In the genomic region with DNA sequence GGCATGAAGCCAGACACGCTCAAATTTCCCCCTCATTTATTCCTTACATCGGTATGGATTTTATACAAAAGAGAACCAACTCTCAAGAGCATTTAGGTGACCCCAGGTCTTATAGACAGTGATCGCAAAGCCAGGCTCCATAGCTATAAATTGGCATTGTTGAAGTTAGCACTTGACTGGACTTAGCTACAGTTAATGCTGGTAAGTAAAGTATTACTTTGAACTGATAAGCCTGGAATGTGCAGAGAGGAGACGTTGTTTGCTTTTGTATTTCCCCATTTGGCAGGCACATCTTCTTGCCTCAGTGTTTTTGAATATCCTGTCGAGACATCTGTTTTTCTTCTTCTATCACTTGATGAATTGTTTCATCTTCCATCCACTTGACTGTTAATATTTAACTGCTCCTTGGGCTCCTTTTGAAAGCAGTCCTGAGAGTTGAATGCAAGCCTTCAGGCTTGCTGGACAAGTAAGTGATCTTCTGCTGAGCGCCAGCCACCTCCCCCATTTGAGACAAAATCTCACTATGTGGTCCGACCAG, we compare ENCODE assay signal across 16 mouse cellular contexts. TPM values are rescaled to one million over a fixed set of nuclear protein-coding genes. Genes with fewer than 3 reads are reported as not detected.
DNase-seq lines count a peak whose midpoint lies in the region; ATAC-seq lines count a peak whose summit lies in the region.
"Had no signal": no experiment of that assay in that cellular context is flagged by ENCODE, and none has a peak within 500 bp of the region (broad histone marks: within the 10 kb centered on the region; RNA-seq: fewer than 3 reads in every experiment).

No protein-coding gene starts in this region.

- no peak for ATAC-seq in heart, embryonic 15.5 days (replicated peaks; ENCODE audit: insufficient number of reproducible peaks, insufficient read depth, low FRiP score, low read depth)
- peak; percentile 76 for ATAC-seq in lung, embryonic 16.5 days (ENCODE audit: low read depth)

- 30% methylated on average over 7 of the region's 7 CpGs for WGBS in heart, embryonic 15.5 days
- WGBS in lung, embryonic 16.5 days: 19% methylated on average over 7 of the region's 7 CpGs

- intact Hi-C loops in heart, postnatal 36 days (cut with DNase I): no loop called here

- H3K4me1 ChIP-seq in heart, embryonic 15.5 days (replicated peaks): no peaks in the 10 kb centered on the region
- H3K4me1 ChIP-seq in lung, embryonic 16.5 days (replicated peaks; ENCODE audit: control insufficient read depth, insufficient read depth, low read length): peaks cover 2% of the 10 kb centered on the region; the same call in 1 of the 2 replicates
- H3K4me1 ChIP-seq: hindbrain, embryonic 15.5 days; limb, embryonic 12.5 days had no signal

- DNase-seq in heart, postnatal 36 days: no peak
- DNase-seq in urinary bladder, postnatal 14 days (ENCODE audit: low spot score): peak; percentile 7
- no peak for DNase-seq in urinary bladder, postnatal 4 days (ENCODE audit: low spot score in 2 of 2)
- DNase-seq in spleen, postnatal 4 days (ENCODE audit: low spot score in 2 of 2): no peak
- no peak for DNase-seq in left cerebral cortex, adult 18-20 months (ENCODE audit: low spot score in 2 of 2)
- DNase-seq in gastrocnemius, postnatal 4 days (ENCODE audit: low spot score in 2 of 2): no peak
- DNase-seq: cerebellum, adult 18-20 months; gastrocnemius, postnatal 36 days; midbrain, embryonic 14.5 days had no signal

- H3K27me3 ChIP-seq in heart, embryonic 15.5 days: no peaks in the 10 kb centered on the region
- H3K27me3 ChIP-seq in lung, embryonic 16.5 days (ENCODE audit: control insufficient read depth, insufficient read depth, low read depth, low read length): no peaks in the 10 kb centered on the region
- H3K27me3 ChIP-seq: hindbrain, embryonic 15.5 days; limb, embryonic 12.5 days; neural tube, embryonic 13.5 days had no signal

- H3K27ac ChIP-seq in heart, embryonic 15.5 days: peak overlapping the region; percentile 37; the same call in 1 of the 2 replicates
- peak overlapping the region; percentile 77 for H3K27ac ChIP-seq in lung, embryonic 16.5 days (ENCODE audit: low read length)
- H3K27ac ChIP-seq: hindbrain, embryonic 15.5 days; kidney, postnatal 0 days; limb, embryonic 12.5 days; neural tube, embryonic 13.5 days had no signal

- H3K4me2 ChIP-seq in heart, embryonic 15.5 days: no peak overlapping the region
- H3K4me2 ChIP-seq in lung, embryonic 16.5 days (ENCODE audit: low read depth, low read length): peak overlapping the region; percentile 31
- H3K4me2 ChIP-seq: hindbrain, embryonic 15.5 days; limb, embryonic 12.5 days; neural tube, embryonic 13.5 days had no signal

- no peak overlapping the region for H3K9ac ChIP-seq in heart, embryonic 15.5 days
- H3K9ac ChIP-seq in lung, embryonic 16.5 days (ENCODE audit: low read length): no peak overlapping the region
- H3K9ac ChIP-seq: hindbrain, embryonic 15.5 days; limb, embryonic 12.5 days; neural tube, embryonic 13.5 days had no signal

- no peaks in the 10 kb centered on the region for H3K36me3 ChIP-seq in heart, embryonic 15.5 days
- H3K36me3 ChIP-seq in lung, embryonic 16.5 days (ENCODE audit: control insufficient read depth, insufficient read depth, low read length): no peaks in the 10 kb centered on the region
- H3K36me3 ChIP-seq: hindbrain, embryonic 15.5 days; limb, embryonic 12.5 days; neural tube, embryonic 13.5 days had no signal

- H3K4me3 ChIP-seq in heart, embryonic 15.5 days: no peak overlapping the region
- no peak overlapping the region; the same call in 1 of the 2 replicates for H3K4me3 ChIP-seq in lung, embryonic 16.5 days (ENCODE audit: low read length)
- H3K4me3 ChIP-seq: erythroblast, embryonic 14.5 days; hindbrain, embryonic 15.5 days; limb, embryonic 12.5 days; neural tube, embryonic 13.5 days had no signal

- H3K9me3 ChIP-seq in heart, embryonic 15.5 days (replicated peaks): no peaks in the 10 kb centered on the region
- H3K9me3 ChIP-seq in lung, embryonic 16.5 days (ENCODE audit: control insufficient read depth, low read length): no peaks in the 10 kb centered on the region
- H3K9me3 ChIP-seq: hindbrain, embryonic 15.5 days; limb, embryonic 12.5 days; neural tube, embryonic 13.5 days had no signal

RNA-seq across cellular contexts. Expression of gene Sh3bgrl, which starts 32.5 kb away (rescaled TPM):
- 82.5 and 84.3 TPM in 2 replicates for polyA plus RNA-seq in heart, embryonic 15.5 days (2015; fragmentation: Nextera tagmentation; extraction: Ambion mirVana)
- 10 to 100 TPM; 34.1 to 41.5 TPM for total RNA-seq in heart, postnatal 36 days (2021)
- polyA plus RNA-seq in lung, embryonic 16.5 days (2015; fragmentation: Nextera tagmentation; extraction: Ambion mirVana): 249 and 265 TPM in 2 replicates
- total RNA-seq in left cerebral cortex, adult 18-20 months (2021): 10 to 100 TPM; 48.2 to 55.1 TPM
- 10 to 100 TPM; 53.4 to 55.2 TPM for total RNA-seq in gastrocnemius, postnatal 4 days (2021)
